Mouse (Mus musculus) MEL (cell line): ENCODE measurements around the gene Insm1. TPM values are rescaled to one million over a fixed set of nuclear protein-coding genes. Genes with fewer than 3 reads are reported as not detected.

Source experiments
- DNase-seq: peaks from one replicate; pipeline ENCODE4 v3.0.0; 2011; ENCODE audit warnings: low read depth, low spot score
- H3K27ac ChIP-seq: 2 replicates; pipeline ENCODE4 v1.5.1; 2012; ENCODE audit warnings: low read depth, mild to moderate bottlenecking, control low read depth, low read length, moderate library complexity; ENCODE audit not compliant: control insufficient read depth
- H3K27me3 ChIP-seq, 2 experiments: fragments of 150-350 bp in 1 of 2; sonication (generic) in 1 of 2; 2 replicates each; pipeline ENCODE4 v1.6.1; 2012; ENCODE audit warnings: low read length in 2 of 2, mild to moderate bottlenecking in 2 of 2, improper control_type of control experiment in 1 of 2, moderate library complexity in 1 of 2; ENCODE audit not compliant: insufficient read depth in 2 of 2, control insufficient read depth in 1 of 2
- H3K36me3 ChIP-seq, 2 experiments: 2 replicates each; pipeline ENCODE4 v1.6.1; 2012 to 2014; ENCODE audit warnings: low read length in 2 of 2, improper control_type of control experiment in 1 of 2, inconsistent platforms in 1 of 2, mild to moderate bottlenecking in 1 of 2; ENCODE audit not compliant: insufficient read depth in 2 of 2, control insufficient read depth in 1 of 2
- H3K4me1 ChIP-seq, 2 experiments: fragments of 150-350 bp in 1 of 2; sonication (generic) in 1 of 2; 2 replicates each; pipeline ENCODE4 v1.6.1; 2012; ENCODE audit warnings: low read length in 2 of 2, improper control_type of control experiment in 1 of 2, mild to moderate bottlenecking in 1 of 2; ENCODE audit not compliant: insufficient read depth in 2 of 2, control insufficient read depth in 1 of 2
- H3K4me3 ChIP-seq, 2 experiments: fragments of 150-350 bp in 1 of 2; sonication (generic) in 1 of 2; 2 replicates each; pipeline ENCODE4 v1.5.1; 2012; ENCODE audit warnings: low read depth in 2 of 2, low read length in 2 of 2, mild to moderate bottlenecking in 2 of 2, moderate library complexity in 2 of 2, control low read depth in 1 of 2, improper control_type of control experiment in 1 of 2; ENCODE audit not compliant: control insufficient read depth in 1 of 2, insufficient read depth in 1 of 2
- H3K79me2 ChIP-seq: 2 replicates; pipeline ENCODE4 v1.6.1; 2012; ENCODE audit warnings: mild to moderate bottlenecking, low read length, moderate library complexity; ENCODE audit not compliant: control insufficient read depth, poor library complexity, insufficient read depth
- H3K9ac ChIP-seq: 2 replicates; pipeline ENCODE4 v1.6.1; 2012; ENCODE audit warnings: low read depth, mild to moderate bottlenecking, control low read depth, low read length, moderate library complexity; ENCODE audit not compliant: control insufficient read depth, poor library complexity, severe bottlenecking
- H3K9me3 ChIP-seq: fragments of 150-350 bp; sonication (generic); replicated peaks from 2 replicates; pipeline ENCODE4 v1.6.1; 2012; ENCODE audit warnings: mild to moderate bottlenecking, low read length, improper control_type of control experiment, moderate library complexity; ENCODE audit not compliant: insufficient read depth
- CHD1 ChIP-seq: IDR thresholded peaks from 2 replicates; pipeline ENCODE4 v1.6.1; 2012; ENCODE audit warnings: low read depth, mild to moderate bottlenecking, inconsistent platforms, low read length, improper control_type of control experiment
- CHD2 ChIP-seq: IDR thresholded peaks from 2 replicates; pipeline ENCODE4 v1.6.1; 2011; ENCODE audit warnings: low read length, improper control_type of control experiment
- ETS1 ChIP-seq: IDR thresholded peaks from 2 replicates; pipeline ENCODE4 v1.6.1; 2012; ENCODE audit warnings: low read depth, mild to moderate bottlenecking, inconsistent platforms, low read length, improper control_type of control experiment, moderate library complexity
- HCFC1 ChIP-seq: IDR thresholded peaks from 2 replicates; pipeline ENCODE4 v1.6.1; 2012; ENCODE audit warnings: low read depth, mild to moderate bottlenecking, inconsistent platforms, low read length, improper control_type of control experiment, moderate library complexity
- MAFK ChIP-seq: IDR thresholded peaks from 2 replicates; pipeline ENCODE4 v1.6.1; 2011; ENCODE audit warnings: low read depth, mild to moderate bottlenecking, low read length, improper control_type of control experiment, borderline replicate concordance
- MAX ChIP-seq: IDR thresholded peaks from 2 replicates; pipeline ENCODE4 v1.6.1; 2011; ENCODE audit warnings: low read length, improper control_type of control experiment
- MEF2A ChIP-seq: IDR thresholded peaks from 2 replicates; pipeline ENCODE4 v1.6.1; 2014; ENCODE audit warnings: low read depth, mild to moderate bottlenecking, inconsistent platforms, low read length, improper control_type of control experiment; ENCODE audit not compliant: poor library complexity, insufficient replicate concordance, severe bottlenecking; ENCODE audit errors: extremely low read depth
- NRF1 ChIP-seq: IDR thresholded peaks from 2 replicates; pipeline ENCODE4 v1.6.1; 2014; ENCODE audit warnings: low read depth, mild to moderate bottlenecking, inconsistent platforms, low read length, improper control_type of control experiment, moderate library complexity; ENCODE audit not compliant: poor library complexity, insufficient read depth, severe bottlenecking
- POLR2A ChIP-seq, 2 experiments: IDR thresholded peaks; 2 replicates each; pipeline ENCODE4 v1.6.1; 2011 to 2012; ENCODE audit warnings: low read length in 2 of 2, mild to moderate bottlenecking in 2 of 2, control low read depth in 1 of 2, improper control_type of control experiment in 1 of 2, low read depth in 1 of 2, moderate library complexity in 1 of 2; ENCODE audit not compliant: control insufficient read depth in 1 of 2, insufficient read depth in 1 of 2, poor library complexity in 1 of 2
- POLR2AphosphoS5 ChIP-seq: IDR thresholded peaks from 2 replicates; pipeline ENCODE4 v1.6.1; 2012; ENCODE audit warnings: low read depth, borderline replicate concordance, mild to moderate bottlenecking, inconsistent platforms, low read length, moderate library complexity, mixed read lengths
- RCOR1 ChIP-seq: IDR thresholded peaks from 2 replicates; pipeline ENCODE4 v1.6.1; 2012; ENCODE audit warnings: low read depth, mild to moderate bottlenecking, inconsistent platforms, low read length, improper control_type of control experiment
- SIN3A ChIP-seq: IDR thresholded peaks from 2 replicates; pipeline ENCODE4 v1.6.1; 2012; ENCODE audit warnings: low read length, improper control_type of control experiment, inconsistent platforms
- TAL1 ChIP-seq: IDR thresholded peaks from 2 replicates; pipeline ENCODE4 v1.6.1; 2012; ENCODE audit warnings: mild to moderate bottlenecking, inconsistent platforms, low read length, moderate library complexity, mixed read lengths
- TCF12 ChIP-seq: IDR thresholded peaks from 2 replicates; pipeline ENCODE4 v1.6.1; 2014; ENCODE audit warnings: low read depth, mild to moderate bottlenecking, inconsistent platforms, low read length, improper control_type of control experiment, moderate library complexity
- USF1 ChIP-seq: IDR thresholded peaks from 2 replicates; pipeline ENCODE4 v1.6.1; 2014; ENCODE audit warnings: low read depth, mild to moderate bottlenecking, inconsistent platforms, low read length, improper control_type of control experiment, moderate library complexity
- USF2 ChIP-seq, 2 experiments: IDR thresholded peaks; 2 replicates each; pipeline ENCODE4 v1.6.1; 2011 to 2012; ENCODE audit warnings: improper control_type of control experiment in 2 of 2, low read length in 2 of 2, borderline replicate concordance in 1 of 2, inconsistent platforms in 1 of 2, low read depth in 1 of 2, mild to moderate bottlenecking in 1 of 2; ENCODE audit not compliant: insufficient read depth in 1 of 2
- ZC3H11A ChIP-seq: IDR thresholded peaks from 2 replicates; pipeline ENCODE4 v1.6.1; 2012; ENCODE audit warnings: low read depth, mild to moderate bottlenecking, inconsistent platforms, low read length, improper control_type of control experiment
- ZKSCAN1 ChIP-seq: IDR thresholded peaks from 2 replicates; pipeline ENCODE4 v1.6.1; 2012; ENCODE audit warnings: low read depth, mild to moderate bottlenecking, inconsistent platforms, low read length, improper control_type of control experiment, moderate library complexity
- ZNF384 ChIP-seq: IDR thresholded peaks from 2 replicates; pipeline ENCODE4 v1.6.1; 2012; ENCODE audit warnings: low read depth, mild to moderate bottlenecking, inconsistent platforms, low read length, improper control_type of control experiment
- polyA plus RNA-seq, 2 experiments: library from polyadenylated mRNA; stranded (reverse) in 1 of 2; unstranded in 1 of 2; fragments of >175 nt in 1 of 2; fragments of >200 nt in 1 of 2; gene quantifications; 2 replicates each; pipeline versions ENCODE4 v1.2.1 to v1.2.4; 2012; ENCODE audit warnings: low replicate concordance in 2 of 2, low read depth in 1 of 2; ENCODE audit not compliant: insufficient read length in 2 of 2, insufficient read depth in 1 of 2, missing spikeins in 1 of 2
- total RNA-seq: library from RNA; depleted of rRNA; stranded (reverse); fragments of 300-350 nt; gene quantifications from 2 replicates; pipeline ENCODE4 v1.2.3, GENCODE M21; 2012

Insm1 gene
- total and polyA plus RNA-seq, 3 experiments = not detected

- Histone ChIP-seq H3K27me3 (no peaks in the 10 kb centered on the region; a peak in 1 of 4 replicates), H3K4me1 (no peaks in the 10 kb centered on the region), H3K4me3 (no peak overlapping the region), H3K27ac (no peak overlapping the region), H3K79me2 (no peaks in the 10 kb centered on the region), H3K9me3 (no peaks in the 10 kb centered on the region), H3K36me3 (no peaks in the 10 kb centered on the region), H3K9ac (no peak overlapping the region)
- TF ChIP-seq HCFC1 (no peak), ETS1 (no peak), USF1 (no peak), SIN3A (no peak), ZNF384 (no peak), ZC3H11A (no peak), MAX (no peak), CHD2 (no peak), MAFK (no peak), MEF2A (no peak), TAL1 (no peak), TCF12 (no peak), POLR2AphosphoS5 (no peak), ZKSCAN1 (no peak), RCOR1 (no peak)
- no peak for DNase-seq
Measured at GRCm38 (mm10) chr2:146225818-146226217, 4.1 kb downstream of the Insm1 start.

DNA sequence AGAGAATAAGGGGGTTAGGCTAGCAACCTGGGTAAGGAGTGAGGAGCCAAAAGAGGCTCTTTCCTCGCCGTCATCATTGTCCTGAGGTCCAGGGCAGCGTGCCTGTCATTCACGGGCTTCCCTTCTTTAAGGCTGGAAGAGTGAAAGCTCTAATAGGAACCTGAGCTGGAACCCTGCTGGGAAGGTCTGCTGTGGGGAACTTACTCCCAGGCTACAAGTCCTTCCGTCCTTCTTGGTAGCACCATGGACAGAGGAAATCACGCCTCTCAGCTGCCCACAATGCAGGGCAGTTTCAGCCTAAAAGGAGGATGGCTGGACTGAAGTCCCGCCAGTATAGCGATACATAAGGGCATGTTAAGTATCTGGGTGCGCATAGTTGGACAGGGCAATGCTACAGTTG, 4.8 kb downstream of the Insm1 start:
- H3K4me3 ChIP-seq = no peak overlapping the region
- H3K9me3 ChIP-seq = no peaks in the 10 kb centered on the region
- no peak overlapping the region for H3K9ac ChIP-seq
- no peaks in the 10 kb centered on the region for H3K4me1 ChIP-seq
- H3K27ac ChIP-seq = no peak overlapping the region
- H3K27me3 ChIP-seq = no peaks in the 10 kb centered on the region; a peak in 2 of 4 replicates
- no peaks in the 10 kb centered on the region for H3K79me2 ChIP-seq
- TF ChIP-seq USF2 (IDR thresholded peaks at IDR 0.05; ENCODE audit: borderline replicate concordance in 1 of 2, insufficient read depth in 1 of 2, low read depth in 1 of 2, low read length in 2 of 2) = no peak
- no peak for TF ChIP-seq POLR2AphosphoS5
- TF ChIP-seq USF1 = no peak
- TF ChIP-seq ZC3H11A = no peak
- no peak for TF ChIP-seq CHD1
- no peak for TF ChIP-seq NRF1
- TF ChIP-seq POLR2A (IDR thresholded peaks at IDR 0.05; ENCODE audit: control insufficient read depth in 1 of 2, insufficient read depth in 1 of 2, low read depth in 1 of 2, low read length in 2 of 2, poor library complexity in 1 of 2) = no peak
- H3K36me3 ChIP-seq = no peaks in the 10 kb centered on the region
- peak; percentile 39 for DNase-seq
